Mouse (Mus musculus) small intestine, adult 2 months (tissue): ENCODE data around the gene Zg16.
A peak's percentile ranks its signal among the peaks of the same experiment; 100 is the strongest.

Experiments
- CTCF ChIP-seq: fragments of 200-500 bp; IDR thresholded peaks from 2 replicates; pipeline ENCODE4 v1.5.1; 2012; ENCODE audit warnings: low read depth, mild to moderate bottlenecking, control low read depth, inconsistent platforms, low read length, moderate library complexity, mixed read lengths; ENCODE audit not compliant: insufficient replicate concordance, insufficient read length; ENCODE audit errors: extremely low read depth
- POLR2A ChIP-seq: fragments of 200-500 bp; IDR thresholded peaks from 2 replicates; pipeline ENCODE4 v1.6.1; 2012; ENCODE audit warnings: low read depth, mild to moderate bottlenecking, control low read depth, inconsistent platforms, low read length, moderate library complexity

GRCm38 (mm10) chr7:127008239-127009019 lies 78.7 kb downstream of the Zg16 start:
- no peak for TF ChIP-seq CTCF
- TF ChIP-seq POLR2A = peak; percentile 35; the same call in 1 of the 2 replicates
